Mouse (Mus musculus) CH12.LX (cell line): ENCODE measurements at regions not wholly inside any gene's neighbourhood (a gene's known extent, or its start where the extent isn't known, plus 50 kb on each side); places are given as distances from the start of the nearest gene placed in this dataset.

Source experiments
- CTCF ChIP-seq, 2 experiments: IDR thresholded peaks in 1 of 2; conservative IDR thresholded peaks in 1 of 2; 2 replicates each; pipeline ENCODE4 v1.5.1; 2011 to 2012; ENCODE audit warnings: low read depth in 2 of 2, low read length in 2 of 2, improper control_type of control experiment in 1 of 2, inconsistent platforms in 1 of 2, mild to moderate bottlenecking in 1 of 2, moderate library complexity in 1 of 2
- EP300 ChIP-seq: IDR thresholded peaks from 2 replicates; pipeline ENCODE4 v1.6.1; 2011; ENCODE audit warnings: low read length, improper control_type of control experiment
- ETS1 ChIP-seq: conservative IDR thresholded peaks from 2 replicates; pipeline ENCODE4 v1.6.1; 2012; ENCODE audit warnings: low read depth, mild to moderate bottlenecking, inconsistent platforms, low read length, improper control_type of control experiment, moderate library complexity
- HCFC1 ChIP-seq: IDR thresholded peaks from 2 replicates; pipeline ENCODE4 v1.6.1; 2012; ENCODE audit warnings: low read depth, mild to moderate bottlenecking, inconsistent platforms, low read length, improper control_type of control experiment
- MAX ChIP-seq: IDR thresholded peaks from 2 replicates; pipeline ENCODE4 v1.6.1; 2011; ENCODE audit warnings: low read length, improper control_type of control experiment
- MAZ ChIP-seq: IDR thresholded peaks from 2 replicates; pipeline ENCODE4 v1.6.1; 2012; ENCODE audit warnings: low read depth, mild to moderate bottlenecking, inconsistent platforms, low read length, improper control_type of control experiment, moderate library complexity
- NELFE ChIP-seq: IDR thresholded peaks from 2 replicates; pipeline ENCODE4 v1.6.1; 2011; ENCODE audit warnings: low read depth, low read length, improper control_type of control experiment
- POLR2A ChIP-seq: IDR thresholded peaks from 2 replicates; pipeline ENCODE4 v1.6.1; 2011; ENCODE audit warnings: low read depth, mild to moderate bottlenecking, improper control_type of control experiment, low read length
- SMC3 ChIP-seq: IDR thresholded peaks from 2 replicates; pipeline ENCODE4 v1.6.1; 2011; ENCODE audit warnings: low read depth, low read length, improper control_type of control experiment
- USF2 ChIP-seq: conservative IDR thresholded peaks from 2 replicates; pipeline ENCODE4 v1.6.1; 2011; ENCODE audit warnings: low read depth, low read length, improper control_type of control experiment

DNA sequence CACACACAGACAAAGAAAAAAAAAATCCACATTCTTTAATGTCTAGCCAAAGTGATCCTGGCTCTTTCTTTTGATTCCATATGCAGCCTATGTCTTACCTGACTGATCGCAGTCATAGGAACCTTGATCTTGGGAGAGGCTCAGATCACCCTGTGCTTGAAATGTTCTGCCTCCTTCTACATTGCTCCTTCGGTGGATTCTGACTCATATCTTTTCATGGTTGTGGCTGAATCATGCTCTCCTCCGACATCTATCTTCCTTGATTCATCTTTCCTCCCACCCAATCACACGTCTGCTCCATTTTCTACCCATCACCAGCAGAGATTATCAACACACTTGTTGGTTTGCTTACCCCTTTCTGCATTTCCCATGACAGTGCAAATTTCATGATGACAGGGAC is 132.0 kb downstream of the Gm11146 start:
- TF ChIP-seq POLR2A (no peak), MAX (no peak), CTCF (conservative IDR thresholded peaks at IDR 0.05 in 1 of 2, IDR thresholded peaks at IDR 0.05 in 1 of 2; ENCODE audit: low read depth in 2 of 2, low read length in 2 of 2) (no peak), USF2 (no peak), HCFC1 (no peak), SMC3 (no peak), NELFE (no peak), MAZ (no peak), ETS1 (no peak), EP300 (no peak)
